Mouse (Mus musculus) midbrain, embryonic 15.5 days (tissue): ENCODE data around the gene Gm26620. TPM values are rescaled to one million over a fixed set of nuclear protein-coding genes. Genes with fewer than 3 reads are reported as not detected.
A peak's percentile ranks its signal among the peaks of the same experiment; 100 is the strongest.

Experiments used
- ATAC-seq: fragments of 200-750 bp; cut with Nextera tagmentation; replicated peaks from 2 replicates; pipeline ENCODE4 v1.8.0; 2017; ENCODE audit warnings: moderate TSS enrichment
- H3K27ac ChIP-seq: fragments of 300-500 bp; sonication (generic); 2 replicates; pipeline ENCODE4 v1.5.1; 2015; ENCODE audit warnings: mild to moderate bottlenecking, inconsistent platforms
- H3K27me3 ChIP-seq: fragments of 300-500 bp; sonication (generic); replicated peaks from 2 replicates; pipeline ENCODE4 v1.6.1; 2015; ENCODE audit warnings: inconsistent platforms
- H3K36me3 ChIP-seq: fragments of 300-500 bp; sonication (generic); replicated peaks from 2 replicates; pipeline ENCODE4 v1.6.1; 2015; ENCODE audit warnings: inconsistent platforms
- H3K4me1 ChIP-seq: fragments of 300-500 bp; sonication (generic); 2 replicates; pipeline ENCODE4 v1.6.1; 2015; ENCODE audit warnings: inconsistent platforms
- H3K4me2 ChIP-seq: fragments of 300-500 bp; sonication (generic); 2 replicates; pipeline ENCODE4 v1.6.1; 2015; ENCODE audit warnings: inconsistent platforms, mild to moderate bottlenecking, moderate library complexity
- H3K4me3 ChIP-seq: fragments of 300-500 bp; sonication (generic); 2 replicates; pipeline ENCODE4 v1.5.1; 2015; ENCODE audit warnings: mild to moderate bottlenecking, inconsistent platforms
- H3K9ac ChIP-seq: fragments of 300-500 bp; sonication (generic); 2 replicates; pipeline ENCODE4 v1.6.1; 2015; ENCODE audit warnings: mild to moderate bottlenecking, inconsistent platforms
- H3K9me3 ChIP-seq: fragments of 300-500 bp; sonication (generic); 2 replicates; pipeline ENCODE4 v1.6.1; 2016; ENCODE audit warnings: inconsistent platforms
- WGBS: fragments of 180-500 bp; shearing (Covaris S2); methylation state at CpG from one replicate; pipeline ENCODE4 v1.1.7; 2015; ENCODE audit warnings: mixed read lengths; 5-methylcytosine and 5-hydroxymethylcytosine counted together
- polyA plus RNA-seq: library from polyadenylated mRNA; unstranded; fragments of >200 nt; fragmentation: Nextera tagmentation; extraction: Ambion mirVana; gene quantifications from 2 replicates; pipeline ENCODE4 v1.2.1, GENCODE M21; 2015

Gene Gm26620
- polyA plus RNA-seq: 0.49 and 0.76 TPM in 2 replicates

DNA sequence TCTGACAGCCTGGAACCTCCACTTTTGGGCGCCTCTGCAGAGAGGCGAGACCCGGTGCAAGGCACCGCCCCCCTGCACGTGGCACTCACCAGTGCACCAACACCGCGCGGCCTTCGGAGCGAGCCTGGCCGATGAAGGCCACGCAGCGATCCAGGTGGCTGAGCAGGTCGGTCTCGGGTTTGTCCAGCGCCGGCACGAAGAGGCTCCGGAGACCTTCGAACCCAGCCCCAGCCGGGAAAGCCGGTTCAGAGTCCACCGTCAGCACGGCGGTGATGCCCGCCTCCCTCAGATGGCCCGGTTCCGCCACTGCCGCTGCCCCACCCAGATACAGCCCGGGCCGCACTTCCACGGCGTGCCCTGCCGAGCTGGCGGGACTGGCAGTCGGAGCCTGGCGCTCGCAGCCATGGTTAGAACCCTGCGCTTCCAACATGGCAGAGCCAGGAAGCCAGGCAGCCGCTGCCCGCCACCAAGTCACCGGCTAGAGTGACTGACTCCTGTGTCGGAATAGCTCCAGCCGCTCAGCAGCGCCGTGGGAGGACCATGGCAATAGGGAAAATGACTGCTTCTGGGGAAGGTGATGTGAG, at the start of gene Gm26620, which contains the start of gene Dusp12:
Gm26620 (plus strand) TSS at position 88 of the 584 bp plus-strand sequence.
Dusp12 (minus strand) TSS at position 563 of the 584 bp plus-strand sequence.
- WGBS: under 1% methylated on average over 46 of the region's 46 CpGs
- H3K4me1 ChIP-seq: peaks cover 22% of the 10 kb centered on the region
- H3K9me3 ChIP-seq: no peaks in the 10 kb centered on the region

DNA sequence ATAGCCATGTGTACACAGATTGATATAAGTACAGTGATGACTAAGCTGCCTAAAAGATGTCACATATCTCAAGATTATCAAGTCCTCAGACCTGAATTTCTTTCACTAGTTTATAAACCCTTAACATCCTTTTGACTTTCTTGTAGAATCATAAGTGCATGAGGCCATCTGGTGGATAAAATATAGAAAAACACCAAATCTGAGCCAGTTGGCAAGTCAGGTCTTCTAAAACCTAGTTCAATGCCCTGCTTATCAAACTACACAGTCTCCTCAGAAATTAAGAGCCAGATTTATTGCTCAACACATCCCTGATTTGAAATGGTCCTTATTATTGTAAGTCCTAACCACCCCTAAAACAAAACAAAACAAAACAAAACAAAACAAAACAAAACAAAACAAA, 45.2 kb upstream of the Gm26620 start:
- H3K27ac ChIP-seq: no peak overlapping the region
- H3K9me3 ChIP-seq: no peaks in the 10 kb centered on the region
- ATAC-seq: no peak
- no peaks in the 10 kb centered on the region for H3K27me3 ChIP-seq
- no peaks in the 10 kb centered on the region for H3K4me1 ChIP-seq
- H3K36me3 ChIP-seq: peaks cover 3% of the 10 kb centered on the region; the same call in 1 of the 2 replicates
- H3K4me2 ChIP-seq: no peak overlapping the region
- no peak overlapping the region for H3K9ac ChIP-seq
- H3K4me3 ChIP-seq: no peak overlapping the region

More for the DNA sequence above, at the start of gene Gm26620, which contains the start of gene Dusp12:
- peak within 1 kb of the TSS; percentile 85 for H3K4me3 ChIP-seq
- ATAC-seq: peak; percentile 97
- peak within 1 kb of the TSS; percentile 93 for H3K9ac ChIP-seq
- H3K36me3 ChIP-seq: peaks cover 4% of the 10 kb centered on the region; the same call in 1 of the 2 replicates
- no peaks in the 10 kb centered on the region for H3K27me3 ChIP-seq
- peak within 1 kb of the TSS; percentile 88 for H3K27ac ChIP-seq
- H3K4me2 ChIP-seq: peak within 1 kb of the TSS; percentile 62

DNA sequence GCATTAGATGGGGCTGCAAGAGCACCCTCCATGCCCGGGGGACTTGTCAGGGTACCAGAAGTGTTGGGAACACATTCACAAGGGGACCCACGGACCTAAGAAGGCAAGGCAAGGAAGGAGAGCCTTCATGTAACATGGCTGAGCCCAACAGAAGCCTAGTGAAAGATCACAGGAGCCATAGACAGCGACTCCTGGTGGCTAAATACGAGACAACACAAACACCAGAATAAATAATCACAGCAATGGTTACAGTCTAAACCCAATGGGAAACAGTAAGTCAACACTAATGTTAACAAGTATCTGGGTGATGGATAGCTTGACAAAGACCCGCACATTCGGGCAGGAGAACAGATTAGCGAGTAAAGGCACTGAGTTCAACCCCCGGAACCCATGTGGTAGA, 40.5 kb upstream of the Gm26620 start:
- Histone ChIP-seq H3K27ac (no peak overlapping the region), H3K4me2 (no peak overlapping the region), H3K9me3 (no peaks in the 10 kb centered on the region), H3K27me3 (no peaks in the 10 kb centered on the region), H3K9ac (no peak overlapping the region), H3K4me3 (no peak overlapping the region), H3K4me1 (no peaks in the 10 kb centered on the region), H3K36me3 (peaks cover 3% of the 10 kb centered on the region; the same call in 1 of the 2 replicates)
- ATAC-seq: no peak
- WGBS: 53% methylated on average over 8 of the region's 8 CpGs

DNA sequence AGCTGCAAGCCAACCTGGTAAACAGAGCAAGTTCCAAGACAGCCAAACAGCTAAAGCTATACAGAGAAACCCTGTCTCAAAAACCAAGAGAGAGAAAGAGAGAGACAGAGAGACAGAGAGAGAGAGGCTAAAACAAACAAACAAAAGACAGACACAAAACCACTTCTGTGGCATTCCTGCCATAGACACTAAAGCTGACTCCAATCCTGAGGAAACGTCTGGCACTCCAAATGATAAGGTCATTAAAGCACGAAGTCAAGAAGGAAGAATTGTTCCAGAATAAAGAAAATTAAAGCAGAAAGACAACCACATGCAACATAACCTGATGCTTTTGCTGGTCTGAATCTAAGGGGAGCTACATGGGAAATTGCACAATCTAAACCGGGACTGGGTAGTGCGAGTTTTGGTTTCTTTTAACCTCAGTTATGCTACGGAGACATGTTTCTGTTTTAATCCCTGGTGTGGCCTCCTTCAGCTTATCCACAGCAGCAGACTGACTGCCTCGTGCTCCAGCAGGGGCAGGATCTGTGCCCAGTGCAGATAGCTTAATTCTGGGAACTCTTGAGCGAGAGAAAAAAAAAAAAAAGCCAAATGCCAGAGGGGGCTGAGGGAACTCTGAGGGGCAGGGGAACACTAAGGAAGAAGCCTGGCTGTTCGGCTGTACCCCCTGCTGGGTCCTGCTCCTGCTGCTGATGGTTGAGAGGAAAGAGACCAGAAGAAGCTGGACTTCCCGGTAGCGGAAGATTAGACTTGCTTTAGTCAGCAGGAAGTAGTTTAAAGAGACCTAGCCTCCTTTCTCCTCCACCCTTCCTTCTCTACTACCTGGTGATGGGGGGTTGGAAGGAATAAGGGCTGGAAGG, 39.2 kb upstream of the Gm26620 start:
- H3K4me2 ChIP-seq: no peak overlapping the region
- 42% methylated on average over 10 of the region's 10 CpGs for WGBS
- no peaks in the 10 kb centered on the region for H3K4me1 ChIP-seq
- H3K9ac ChIP-seq: no peak overlapping the region
- no peak overlapping the region for H3K27ac ChIP-seq
- no peaks in the 10 kb centered on the region; the same call in 1 of the 2 replicates for H3K36me3 ChIP-seq
- no peaks in the 10 kb centered on the region for H3K27me3 ChIP-seq
- H3K9me3 ChIP-seq: no peaks in the 10 kb centered on the region
- ATAC-seq: no peak
- no peak overlapping the region for H3K4me3 ChIP-seq

DNA sequence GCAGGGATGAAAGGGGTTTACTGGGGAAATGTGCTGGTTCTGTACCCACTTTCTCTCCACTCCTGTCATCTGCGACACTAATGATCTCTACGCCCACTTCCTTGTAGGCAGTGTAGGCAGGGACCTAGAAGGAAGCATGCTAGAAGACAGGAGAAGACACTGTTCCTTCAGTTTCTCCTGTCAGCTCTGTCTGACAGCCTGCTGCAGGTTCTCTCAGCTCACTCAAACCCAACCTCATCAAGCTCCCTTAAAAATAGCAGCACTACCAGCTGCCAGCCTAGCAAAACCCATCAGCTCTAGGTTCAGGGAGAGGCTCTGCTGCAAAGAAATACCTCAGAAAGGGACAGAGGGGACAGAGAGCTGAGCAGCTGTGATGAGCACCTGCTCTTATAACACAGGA, 34.9 kb upstream of the Gm26620 start:
- H3K27me3 ChIP-seq: no peaks in the 10 kb centered on the region
- H3K27ac ChIP-seq: no peak overlapping the region
- WGBS: 97% methylated on average over 2 of the region's 2 CpGs
- H3K4me2 ChIP-seq: no peak overlapping the region
- no peak for ATAC-seq
- no peak overlapping the region for H3K9ac ChIP-seq
- H3K4me3 ChIP-seq: no peak overlapping the region
- no peaks in the 10 kb centered on the region for H3K9me3 ChIP-seq
- H3K4me1 ChIP-seq: no peaks in the 10 kb centered on the region
- peaks cover 4% of the 10 kb centered on the region for H3K36me3 ChIP-seq

DNA sequence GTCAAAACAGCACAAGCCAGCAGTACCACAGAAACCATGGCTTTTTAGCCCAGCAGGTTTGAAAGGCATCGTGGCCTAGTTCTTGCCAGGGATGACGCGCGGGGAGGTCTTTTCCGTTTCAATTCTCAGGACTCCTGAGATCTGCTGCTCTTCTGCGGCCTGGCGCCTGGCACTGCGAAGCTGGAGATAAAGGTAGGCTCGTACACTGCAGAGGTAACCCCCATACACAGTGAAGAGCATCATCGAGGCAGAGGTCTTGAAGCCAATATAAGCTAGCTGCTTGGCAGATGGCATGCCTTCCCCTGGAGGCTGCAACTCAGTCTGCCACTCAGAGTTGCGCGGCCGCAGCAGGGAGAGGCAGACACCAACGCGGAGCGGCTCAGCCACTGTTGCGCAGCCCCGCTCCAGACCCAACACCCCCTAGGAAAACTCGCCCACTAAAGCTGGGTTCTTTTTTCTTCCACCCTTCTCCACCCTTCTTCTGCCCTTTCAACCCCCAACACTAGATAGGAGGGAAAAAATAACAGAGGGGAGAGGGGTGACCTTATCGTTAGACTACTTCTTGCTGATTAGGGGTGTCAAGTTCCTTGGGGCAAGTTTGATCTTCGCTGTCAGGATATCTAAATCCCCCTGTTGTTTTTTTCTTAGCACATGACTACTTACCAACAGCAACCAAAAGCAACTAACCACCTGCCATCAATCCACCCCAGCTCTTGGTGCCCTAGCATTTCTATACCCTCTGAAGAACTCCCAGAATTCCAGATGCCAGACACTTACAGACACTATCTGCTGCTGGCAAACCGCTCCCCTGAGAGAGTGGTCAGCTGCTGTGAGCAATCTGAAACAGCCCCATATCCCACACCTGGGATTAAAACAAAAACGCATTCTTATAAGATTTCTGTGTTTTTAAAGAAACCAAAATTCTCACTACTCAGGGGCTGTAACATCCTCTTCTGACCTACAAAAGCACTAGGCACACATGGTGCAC, 33.9 kb upstream of the Gm26620 start:
- Histone ChIP-seq H3K36me3 (peaks cover 4% of the 10 kb centered on the region), H3K27ac (no peak overlapping the region), H3K4me2 (no peak overlapping the region), H3K27me3 (no peaks in the 10 kb centered on the region), H3K4me1 (no peaks in the 10 kb centered on the region), H3K9me3 (no peaks in the 10 kb centered on the region), H3K9ac (no peak overlapping the region), H3K4me3 (no peak overlapping the region)
- no peak for ATAC-seq
- WGBS: 93% methylated on average over 23 of the region's 23 CpGs

DNA sequence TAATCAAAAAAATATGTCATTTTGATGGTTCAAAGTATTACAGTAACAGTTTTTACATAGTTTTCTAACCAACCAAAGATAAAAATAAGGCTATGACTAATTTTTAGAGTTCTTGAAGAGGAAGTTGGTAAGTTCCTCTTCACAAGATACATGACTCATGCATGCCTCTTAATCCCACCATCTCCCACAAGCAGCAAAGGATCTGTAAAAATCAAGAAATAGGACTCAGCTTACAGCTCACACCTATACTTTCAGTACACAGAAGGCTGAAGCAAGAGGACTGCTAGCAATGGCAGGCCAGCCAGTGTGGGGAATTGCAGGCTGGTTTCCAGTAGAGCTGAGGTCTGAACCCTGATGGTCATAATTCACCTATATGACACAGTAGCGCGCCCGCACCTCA, 31.3 kb upstream of the Gm26620 start:
- Histone ChIP-seq H3K9me3 (no peaks in the 10 kb centered on the region), H3K27ac (no peak overlapping the region), H3K9ac (no peak overlapping the region), H3K36me3 (peaks cover 4% of the 10 kb centered on the region), H3K4me3 (no peak overlapping the region), H3K4me2 (no peak overlapping the region), H3K27me3 (no peaks in the 10 kb centered on the region), H3K4me1 (no peaks in the 10 kb centered on the region)
- no peak for ATAC-seq
- 95% methylated on average over 3 of the region's 3 CpGs for WGBS

DNA sequence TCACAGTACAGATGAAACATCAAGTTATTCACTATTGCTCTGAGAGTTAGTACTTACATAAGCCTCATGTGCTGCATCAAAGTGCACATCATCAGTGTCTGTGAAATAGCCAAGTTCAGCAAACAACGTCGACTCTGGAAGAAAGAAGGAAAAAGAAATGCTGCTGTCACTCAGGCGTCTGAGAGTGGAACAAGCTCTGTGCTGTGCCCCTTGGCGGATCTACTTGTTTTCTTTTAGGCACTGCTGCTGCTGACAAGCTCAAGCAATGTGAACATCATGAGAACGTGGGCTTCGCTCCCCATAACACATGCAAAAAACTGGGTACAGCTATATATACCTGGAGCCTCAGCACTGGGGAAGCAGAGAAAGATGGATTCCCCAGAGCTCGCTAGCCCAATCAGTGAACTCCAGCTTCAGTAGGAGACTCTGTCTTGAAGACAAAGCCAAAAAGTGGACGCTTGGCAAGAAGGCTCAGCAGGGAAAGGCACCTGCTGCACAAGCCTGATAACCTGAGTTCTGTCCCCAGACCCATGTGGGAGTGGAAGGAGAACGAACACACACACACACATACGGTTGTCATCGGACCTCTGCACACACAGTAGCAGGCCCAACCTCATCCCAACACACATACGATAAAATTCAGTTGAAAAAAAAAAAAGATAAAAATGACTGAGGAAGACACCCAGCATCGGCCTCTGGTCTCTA, 29.7 kb upstream of the Gm26620 start:
- H3K27me3 ChIP-seq: no peaks in the 10 kb centered on the region
- H3K27ac ChIP-seq: no peak overlapping the region
- no peak overlapping the region for H3K4me3 ChIP-seq
- H3K36me3 ChIP-seq: peaks cover 4% of the 10 kb centered on the region
- H3K9ac ChIP-seq: no peak overlapping the region
- H3K4me2 ChIP-seq: no peak overlapping the region
- no peak for ATAC-seq
- H3K9me3 ChIP-seq: no peaks in the 10 kb centered on the region
- WGBS: 82% methylated on average over 13 of the region's 13 CpGs
- no peaks in the 10 kb centered on the region for H3K4me1 ChIP-seq

DNA sequence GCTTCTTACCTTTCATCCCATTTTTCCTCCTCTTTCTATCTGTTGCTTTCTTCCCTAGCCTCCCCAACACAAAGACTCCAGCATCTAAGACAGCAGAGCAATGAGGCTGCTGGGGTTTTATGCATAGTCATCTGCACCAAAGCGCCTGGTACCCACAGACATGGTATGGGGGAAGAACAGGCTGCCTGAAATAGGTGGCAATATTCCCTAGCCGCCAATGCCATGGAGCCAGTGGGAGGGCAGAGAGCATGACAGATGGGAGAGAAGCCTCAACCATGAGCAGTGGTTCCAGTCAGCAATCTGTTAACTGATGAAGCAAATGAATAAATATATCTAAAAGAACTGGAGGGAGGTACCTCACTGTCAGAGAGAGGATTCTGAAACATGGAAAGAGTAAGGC, 27.5 kb upstream of the Gm26620 start:
- Histone ChIP-seq H3K9me3 (no peaks in the 10 kb centered on the region), H3K36me3 (no peaks in the 10 kb centered on the region; the same call in 1 of the 2 replicates), H3K4me2 (no peak overlapping the region), H3K27me3 (no peaks in the 10 kb centered on the region), H3K9ac (no peak overlapping the region), H3K4me3 (no peak overlapping the region), H3K4me1 (no peaks in the 10 kb centered on the region), H3K27ac (no peak overlapping the region)
- 92% methylated on average over 2 of the region's 2 CpGs for WGBS
- ATAC-seq: no peak

DNA sequence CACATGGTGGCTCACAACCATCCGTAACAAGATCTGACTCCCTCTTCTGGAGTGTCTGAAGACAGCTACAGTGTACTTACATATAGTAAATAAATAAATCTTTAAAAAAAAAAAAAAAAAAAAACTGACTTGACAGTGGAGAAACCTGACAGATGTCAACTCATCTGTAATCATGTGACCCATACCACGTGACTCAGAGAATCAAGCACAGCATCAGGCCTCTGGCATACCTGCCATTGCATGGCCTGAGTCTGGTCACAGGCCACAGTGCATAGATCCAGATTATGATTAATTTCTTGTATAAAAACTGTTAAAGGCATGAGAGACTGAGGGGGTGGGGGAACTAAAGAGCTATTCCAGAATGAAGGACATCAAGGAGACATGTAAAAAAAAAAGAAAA, 26.0 kb upstream of the Gm26620 start:
- no peak overlapping the region for H3K9ac ChIP-seq
- no peaks in the 10 kb centered on the region for H3K9me3 ChIP-seq
- H3K27me3 ChIP-seq: no peaks in the 10 kb centered on the region
- H3K27ac ChIP-seq: no peak overlapping the region
- H3K4me2 ChIP-seq: no peak overlapping the region
- H3K4me3 ChIP-seq: no peak overlapping the region
- H3K36me3 ChIP-seq: no peaks in the 10 kb centered on the region
- no peak for ATAC-seq
- no peaks in the 10 kb centered on the region for H3K4me1 ChIP-seq
- WGBS: 68% methylated on average over 2 of the region's 2 CpGs

DNA sequence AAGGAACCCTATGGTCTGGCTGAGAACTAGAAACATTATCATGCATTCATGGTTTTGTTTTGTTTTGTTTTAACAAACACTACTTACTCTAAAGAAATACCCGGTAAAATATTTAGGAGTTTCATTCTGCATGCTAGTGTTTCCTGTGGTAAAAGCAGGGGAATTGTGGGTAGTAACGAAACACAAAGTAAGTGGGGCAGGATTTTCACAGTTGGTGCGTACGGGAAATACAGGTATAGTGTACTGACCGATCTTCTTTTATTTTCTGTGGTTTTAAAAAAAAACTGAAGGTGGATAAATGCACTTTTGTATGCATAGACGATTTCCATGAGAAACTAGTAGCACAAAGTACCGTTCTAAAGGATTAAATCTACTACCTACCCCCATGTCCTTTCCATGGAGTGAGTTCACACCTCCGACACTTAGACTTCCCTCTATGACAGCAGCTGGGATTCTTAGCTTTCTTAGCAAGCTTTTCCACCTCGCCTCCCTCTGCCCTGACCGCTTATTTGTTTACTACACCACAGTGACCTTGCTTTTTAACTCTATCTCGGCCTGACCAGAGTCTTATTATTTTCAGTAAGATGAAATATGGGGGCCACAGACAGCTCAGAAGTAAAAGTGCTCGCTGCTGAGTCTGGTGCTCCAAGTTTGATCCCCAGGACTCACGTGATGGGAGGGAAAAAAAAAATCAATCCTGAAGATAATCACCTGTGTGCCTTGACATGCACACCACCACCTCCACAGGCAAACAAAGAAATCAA, 23.0 kb upstream of the Gm26620 start:
- H3K4me1 ChIP-seq: peaks cover 11% of the 10 kb centered on the region
- WGBS: 86% methylated on average over 13 of the region's 13 CpGs
- H3K36me3 ChIP-seq: no peaks in the 10 kb centered on the region
- no peak overlapping the region for H3K9ac ChIP-seq
- H3K27ac ChIP-seq: no peak overlapping the region
- no peak for ATAC-seq
- no peak overlapping the region for H3K4me2 ChIP-seq
- H3K4me3 ChIP-seq: no peak overlapping the region
- H3K27me3 ChIP-seq: no peaks in the 10 kb centered on the region
- no peaks in the 10 kb centered on the region for H3K9me3 ChIP-seq
